Mouse (Mus musculus) left cerebral cortex, adult 9 months (tissue): ENCODE data around the gene Ptcd1.
"Not testable (repeated sequence)": the region's sequence is repeated elsewhere in the genome, so short reads cannot be mapped to it uniquely, and the experiment has no call there.

Experiments used
- DNase-seq, 2 experiments: peaks; one replicate each; pipeline ENCODE4 v3.0.0; 2022; ENCODE audit warnings: low spot score in 2 of 2

The Ptcd1 gene

DNA sequence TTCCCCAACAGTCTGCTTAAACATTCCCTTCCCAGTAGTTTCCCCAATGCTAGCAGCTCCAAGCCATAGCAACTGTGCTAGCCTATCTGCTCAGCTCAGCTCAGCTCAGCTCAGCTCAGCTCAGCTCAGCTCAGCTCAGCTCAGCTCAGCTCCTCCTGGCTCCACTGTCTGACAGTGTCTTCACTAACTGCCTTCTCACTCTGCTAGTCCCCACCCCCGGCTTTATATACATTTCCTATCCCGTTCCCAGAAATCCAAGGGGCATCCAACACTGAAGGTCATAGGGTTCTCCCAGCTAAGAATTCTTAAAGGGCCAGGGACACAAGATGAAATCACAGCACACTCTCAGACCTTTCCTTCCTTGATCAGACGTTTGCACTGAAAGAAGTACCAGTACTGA is 2.2 kb downstream of the Ptcd1 start:
- no peak for DNase-seq

DNA sequence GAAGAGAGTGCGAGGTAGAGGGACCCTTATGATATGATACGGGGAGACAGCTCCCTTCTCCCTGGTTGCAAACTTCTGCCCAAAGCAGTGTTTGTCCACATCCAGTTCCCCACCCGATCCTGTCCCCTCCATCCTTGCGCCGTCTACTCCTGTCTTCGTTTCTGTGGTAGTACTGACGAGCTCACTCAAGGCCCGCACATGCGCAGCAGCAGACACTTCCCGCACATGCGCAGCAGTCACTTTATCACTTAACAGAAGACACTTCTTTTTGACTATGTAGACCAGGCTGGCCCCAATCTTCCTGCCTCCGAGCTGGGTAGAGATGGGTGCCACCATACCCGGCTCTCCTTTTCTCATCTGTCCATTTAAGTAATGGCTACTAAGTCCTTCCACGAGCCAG is 5.5 kb downstream of the Ptcd1 start:
- no peak for DNase-seq

DNA sequence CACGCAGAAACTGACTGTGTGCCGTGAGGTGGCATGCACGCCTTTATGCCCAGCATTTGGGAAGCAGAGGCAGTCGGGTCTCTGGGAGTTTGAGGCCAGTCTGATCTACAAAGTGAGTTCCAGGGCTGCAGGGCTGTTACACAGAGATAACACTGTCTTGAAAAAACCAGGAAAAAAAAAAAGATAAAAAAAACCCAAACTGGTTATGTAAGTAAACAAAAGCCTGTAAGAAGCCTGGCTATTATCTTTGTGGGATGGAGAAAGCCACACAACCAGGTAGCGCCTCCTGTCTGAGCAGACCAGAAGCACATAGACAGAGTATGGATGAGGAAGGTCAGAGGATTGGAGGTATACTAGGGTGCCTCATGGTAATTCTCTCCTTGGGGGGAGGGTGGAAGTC is 14.2 kb downstream of the Ptcd1 start:
- no peak for DNase-seq

DNA sequence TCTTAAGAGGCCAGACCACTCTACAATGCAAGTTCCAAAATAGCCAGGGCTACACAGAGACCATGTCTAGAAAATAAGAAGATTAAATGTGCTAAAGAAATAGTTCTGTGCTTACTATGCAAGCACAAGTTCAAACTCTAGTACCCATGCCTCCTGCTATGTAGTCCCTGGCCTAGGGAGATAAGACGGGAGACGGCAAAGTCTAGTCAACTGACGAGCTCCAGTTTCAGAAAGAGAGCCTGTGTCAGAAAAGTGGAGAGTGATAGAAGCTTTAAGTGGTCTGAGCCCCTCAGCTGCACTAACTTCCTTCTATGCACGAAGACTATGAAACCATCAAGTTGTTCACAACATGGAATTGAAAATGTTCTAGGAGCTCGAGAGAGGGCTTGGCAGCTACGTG is 17.6 kb downstream of the Ptcd1 start:
- DNase-seq: no peak

DNA sequence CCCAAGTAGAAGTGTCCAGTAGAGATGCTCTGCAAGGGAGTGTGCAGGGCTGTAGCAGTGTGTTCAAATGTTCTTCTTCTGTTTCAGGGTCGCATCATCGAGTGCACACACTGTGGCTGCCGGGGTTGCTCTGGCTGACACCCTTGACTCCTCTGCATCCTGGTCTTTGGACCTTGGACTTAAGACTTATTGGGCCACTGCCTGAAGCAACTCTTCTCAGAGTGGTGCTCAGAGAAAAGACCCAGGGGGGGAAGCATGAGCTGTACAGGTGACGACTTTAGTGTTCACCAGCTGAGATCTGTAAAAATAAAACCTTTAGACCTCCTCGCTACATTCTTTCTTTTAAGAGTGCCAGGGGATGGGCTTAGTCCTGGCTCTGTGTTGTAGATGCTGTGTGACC is 19.2 kb downstream of the Ptcd1 start:
- DNase-seq: no peak

DNA sequence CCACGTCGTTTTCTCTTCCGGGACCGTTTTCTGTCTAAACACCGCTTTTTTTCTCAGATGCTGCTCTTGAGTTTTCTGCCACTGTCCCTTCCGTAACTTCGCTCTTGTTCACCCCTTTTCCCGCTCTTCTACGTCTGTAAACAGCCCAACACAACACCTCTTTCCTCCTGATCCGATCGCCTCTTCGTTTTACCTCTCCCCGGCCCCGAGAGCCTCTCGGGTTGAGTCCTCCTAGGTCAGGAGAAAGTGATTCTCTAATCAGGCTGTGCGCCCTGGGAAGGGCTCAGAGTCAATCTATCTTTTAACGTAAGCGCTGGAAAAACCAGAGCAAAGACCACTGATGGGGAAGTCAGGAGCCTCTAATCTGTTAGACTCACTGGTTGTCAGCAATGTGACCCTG is 26.3 kb downstream of the Ptcd1 start:
- no peak for DNase-seq

DNA sequence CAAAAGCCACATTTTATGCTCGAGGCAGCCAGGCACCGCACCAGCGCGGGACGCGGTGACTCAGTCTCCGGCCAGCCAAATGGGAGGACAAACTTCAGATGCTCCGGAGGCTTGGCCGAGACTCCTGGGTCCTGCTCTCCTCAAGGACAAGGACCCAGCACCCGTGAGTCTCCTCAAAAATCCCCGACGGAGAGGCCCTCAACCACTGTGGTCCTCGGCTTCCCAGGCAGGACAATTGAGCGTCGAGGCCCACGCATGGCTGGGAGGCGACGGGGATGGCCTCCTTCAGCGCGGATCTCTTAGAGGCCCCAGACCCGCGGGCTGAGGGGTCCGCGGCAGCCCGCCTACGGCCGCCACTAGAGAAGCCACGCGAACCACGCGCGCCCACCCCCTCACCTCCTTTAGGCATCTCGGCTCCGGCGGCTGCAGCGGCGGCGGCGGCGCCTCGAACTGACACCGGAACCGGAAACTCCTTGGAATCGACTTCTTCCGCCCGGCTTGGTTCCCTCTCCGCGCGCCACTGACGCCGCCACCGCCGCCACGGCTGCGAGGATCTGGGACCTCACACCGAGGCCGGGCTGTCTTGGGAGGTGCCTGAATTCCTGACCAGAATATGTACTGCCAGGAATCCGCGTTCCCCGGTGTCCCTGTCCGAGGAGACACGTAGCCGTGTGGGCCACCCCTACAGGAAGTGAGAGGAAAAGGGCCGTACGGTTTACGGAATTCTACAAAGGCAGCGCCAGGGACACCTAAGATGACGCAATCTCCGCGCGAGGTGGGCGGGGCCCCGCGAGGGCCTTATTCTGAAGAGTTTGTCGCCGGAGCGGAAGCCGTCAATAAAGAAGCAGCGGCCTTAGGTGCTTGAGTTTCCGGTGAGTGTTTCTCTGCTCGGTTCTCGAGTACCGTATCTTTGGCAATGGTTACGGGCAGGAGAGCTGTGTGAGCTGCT is 27.1 kb downstream of the Ptcd1 start, which contains the start of the genes Pdap1 and Bud31:
TSS of gene Pdap1 (minus strand) at position 668 of the 949 bp plus-strand sequence.
TSS of gene Bud31 (plus strand) at position 792 of the 949 bp plus-strand sequence.
- peak; percentile 82 to 95 for DNase-seq

DNA sequence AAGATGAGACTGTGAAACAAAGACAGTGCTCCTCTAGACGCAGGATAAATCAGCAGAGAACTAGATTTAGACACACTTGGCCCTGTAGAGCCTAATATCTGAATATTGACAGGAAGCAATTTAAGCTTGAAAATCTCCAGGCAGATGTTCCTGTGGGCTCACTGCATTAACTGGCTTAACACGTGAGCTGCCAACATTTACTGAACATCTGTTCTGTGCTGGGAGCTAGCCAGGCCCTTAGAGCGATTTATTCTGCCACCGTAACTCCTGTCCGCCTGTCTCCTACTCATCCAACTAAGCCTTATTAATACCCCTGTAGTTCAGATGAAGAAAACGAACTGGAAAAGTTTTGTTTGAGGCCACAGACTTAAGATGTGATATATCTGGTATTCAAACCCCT is 28.1 kb downstream of the Ptcd1 start:
- DNase-seq: no peak

DNA sequence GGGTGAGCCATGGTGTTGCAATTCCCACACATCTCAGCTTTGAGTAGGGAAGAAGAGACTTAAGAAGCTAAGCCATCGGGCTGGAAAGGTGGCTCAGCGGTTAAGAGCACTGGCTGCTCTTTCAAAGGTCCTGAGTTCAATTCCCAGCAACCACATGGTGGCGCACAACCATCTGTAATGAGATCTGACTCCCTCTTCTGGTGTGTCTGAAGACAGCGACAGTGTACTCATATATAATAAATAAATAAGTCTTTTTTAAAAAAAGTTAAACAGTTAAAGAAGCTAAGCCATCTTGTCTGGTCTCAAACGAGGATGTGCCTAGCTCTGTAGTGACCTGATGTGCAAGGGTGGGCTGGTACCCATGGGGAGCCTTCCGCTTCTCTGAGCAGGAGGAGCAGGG is 33.6 kb downstream of the Ptcd1 start:
- not testable (repeated sequence) for DNase-seq

DNA sequence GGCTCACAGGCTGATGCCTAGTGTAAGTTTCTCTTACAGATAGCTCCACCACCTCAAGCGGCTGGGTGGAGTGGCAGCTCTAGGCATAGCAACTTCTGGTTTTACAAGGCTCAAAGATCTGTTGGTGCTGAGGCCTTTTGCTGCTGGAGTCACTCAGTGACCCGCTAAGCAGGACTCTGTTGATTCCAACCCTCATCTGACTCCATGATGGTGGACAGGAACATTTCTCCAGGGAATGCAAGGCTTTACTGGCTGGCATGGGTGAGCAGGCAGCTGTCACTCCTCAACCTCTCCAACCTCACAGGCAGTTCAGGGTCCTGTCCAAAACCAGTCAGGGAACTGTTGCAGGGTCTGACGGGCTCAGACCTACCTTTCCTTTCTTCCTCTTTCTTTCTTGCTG is 35.9 kb downstream of the Ptcd1 start:
- DNase-seq: no peak

DNA sequence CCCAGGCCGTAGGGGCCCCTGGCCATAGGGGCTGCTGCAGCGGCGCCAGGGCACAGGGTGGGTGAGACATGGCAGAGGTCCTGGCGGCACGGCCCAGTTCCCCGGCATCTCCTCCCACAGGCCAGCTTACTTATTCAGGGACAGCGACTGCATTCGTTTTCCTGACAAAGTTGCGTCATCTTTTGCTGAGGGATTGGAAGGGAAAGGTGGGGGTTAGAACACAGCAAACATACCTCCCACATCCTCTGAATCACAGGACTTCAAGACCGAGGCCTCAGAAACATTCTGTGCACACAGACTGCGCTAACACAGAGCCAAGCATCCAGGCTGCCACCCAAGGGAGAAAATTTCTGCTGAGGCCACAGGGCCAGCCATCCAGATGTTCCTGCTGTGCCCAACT is 36.7 kb downstream of the Ptcd1 start:
- peak; percentile 66 to 74 for DNase-seq

DNA sequence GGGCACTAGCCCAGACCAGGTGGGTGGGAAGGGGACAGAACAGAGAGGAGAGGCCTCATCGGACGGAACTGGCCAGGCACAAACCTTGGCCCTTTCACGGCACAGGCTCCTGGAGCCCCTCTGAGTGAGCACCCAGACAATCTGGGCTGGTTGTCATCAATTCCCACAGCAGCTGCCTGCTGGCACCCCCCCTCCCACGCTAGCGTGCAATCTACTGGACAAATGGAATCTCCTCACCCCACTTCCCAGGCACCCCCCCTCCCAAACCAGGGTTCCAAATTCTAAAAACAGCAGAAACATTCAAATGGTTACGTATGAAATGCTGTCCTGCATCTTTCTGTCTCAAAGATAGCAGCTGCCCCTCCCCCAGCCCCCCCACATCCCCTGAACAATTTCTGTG is 37.1 kb downstream of the Ptcd1 start:
- not testable (repeated sequence) for DNase-seq

DNA sequence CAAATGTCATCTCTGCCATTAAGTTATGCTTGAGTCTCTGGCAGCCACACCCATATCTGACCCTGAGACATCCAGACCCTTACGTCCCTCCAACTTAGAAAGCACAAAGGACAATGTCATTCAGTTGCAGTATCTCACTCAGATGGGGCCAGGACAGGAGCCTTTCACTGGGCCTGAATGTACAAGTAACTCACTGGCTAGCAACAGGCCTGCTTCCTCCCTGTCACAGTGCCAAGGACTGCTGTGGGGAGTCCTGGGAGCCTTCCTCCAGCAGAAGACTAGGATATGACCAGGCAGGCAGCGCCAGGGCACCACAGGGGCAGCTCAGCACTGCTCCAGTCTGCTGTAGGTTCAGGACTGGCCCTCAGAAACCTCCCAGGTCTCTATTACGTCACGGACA is 37.8 kb downstream of the Ptcd1 start:
- DNase-seq: no peak

DNA sequence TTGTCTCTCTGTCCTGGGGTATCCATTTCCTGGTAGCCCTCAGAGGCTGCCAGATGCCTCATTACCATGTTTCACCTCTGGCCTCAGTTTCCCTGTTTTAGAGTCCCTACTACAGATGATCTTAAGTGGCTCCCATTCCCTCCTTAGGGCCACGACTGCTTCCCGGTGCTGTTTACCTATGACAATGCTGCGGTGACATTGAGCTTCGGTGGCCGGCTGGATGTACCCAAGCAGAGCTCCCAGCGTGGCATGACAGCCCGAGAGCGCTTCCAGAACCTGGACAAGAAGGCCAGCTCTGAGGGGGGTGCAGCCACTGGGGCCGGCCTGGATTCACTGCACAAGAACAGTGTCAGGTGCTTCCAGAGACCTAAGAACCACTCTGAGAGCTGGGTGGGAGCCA is 40.3 kb downstream of the Ptcd1 start:
- no peak for DNase-seq

DNA sequence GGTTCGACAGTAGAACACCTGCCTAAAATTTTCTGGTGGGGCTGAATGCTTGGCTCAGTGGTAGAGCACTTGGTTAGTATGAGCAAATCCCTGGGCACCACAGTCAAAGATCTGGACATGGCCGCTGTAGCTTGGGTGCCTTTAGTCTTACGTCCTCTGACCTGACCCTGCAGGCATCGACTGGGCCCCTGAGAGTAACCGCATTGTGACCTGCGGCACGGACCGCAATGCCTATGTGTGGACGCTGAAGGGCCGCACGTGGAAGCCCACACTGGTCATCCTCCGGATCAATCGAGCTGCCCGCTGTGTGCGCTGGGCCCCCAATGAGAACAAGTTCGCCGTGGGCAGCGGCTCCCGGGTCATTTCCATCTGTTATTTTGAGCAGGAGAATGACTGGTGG is 43.5 kb downstream of the Ptcd1 start:
- no peak for DNase-seq

DNA sequence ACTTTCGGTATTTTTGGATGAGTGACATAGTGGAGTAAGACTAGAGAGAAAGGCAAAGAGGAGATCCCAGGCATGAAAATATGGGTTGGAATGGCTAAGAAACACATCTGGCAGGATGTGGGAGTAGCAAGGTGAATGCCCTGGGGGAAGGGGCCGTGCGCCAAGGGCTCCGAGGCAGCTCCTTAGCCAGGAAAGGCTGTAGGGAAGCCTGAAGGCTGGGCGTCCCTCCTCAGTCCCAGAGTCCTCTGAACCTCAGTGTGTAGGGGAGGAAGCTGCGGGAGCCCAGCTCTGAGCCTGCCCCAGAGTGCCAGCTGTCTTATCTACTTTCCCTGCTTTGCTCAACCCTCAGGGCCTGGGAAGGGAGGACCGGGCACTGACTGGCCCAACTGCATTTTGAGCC is 46.0 kb downstream of the Ptcd1 start:
- no peak for DNase-seq

DNA sequence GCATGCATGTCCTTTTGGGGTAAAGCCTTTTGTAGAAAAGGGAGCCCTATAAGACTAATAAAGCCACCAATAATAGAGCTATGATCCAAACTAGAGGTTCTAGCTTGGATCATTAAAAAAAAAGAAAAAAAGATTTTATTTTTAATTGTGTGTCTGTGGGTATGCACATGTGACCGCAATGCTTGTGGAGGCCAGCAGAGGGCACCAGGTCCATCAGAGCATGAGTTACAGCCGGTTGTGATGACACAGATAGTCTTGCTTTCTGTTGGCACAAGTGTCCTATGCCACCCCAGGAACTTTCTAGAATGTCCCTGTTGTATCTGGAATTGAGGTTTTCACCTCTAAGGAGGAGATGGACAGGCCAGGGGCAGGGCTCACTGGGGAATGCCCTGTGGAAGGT is 47.5 kb downstream of the Ptcd1 start:
- no peak for DNase-seq

DNA sequence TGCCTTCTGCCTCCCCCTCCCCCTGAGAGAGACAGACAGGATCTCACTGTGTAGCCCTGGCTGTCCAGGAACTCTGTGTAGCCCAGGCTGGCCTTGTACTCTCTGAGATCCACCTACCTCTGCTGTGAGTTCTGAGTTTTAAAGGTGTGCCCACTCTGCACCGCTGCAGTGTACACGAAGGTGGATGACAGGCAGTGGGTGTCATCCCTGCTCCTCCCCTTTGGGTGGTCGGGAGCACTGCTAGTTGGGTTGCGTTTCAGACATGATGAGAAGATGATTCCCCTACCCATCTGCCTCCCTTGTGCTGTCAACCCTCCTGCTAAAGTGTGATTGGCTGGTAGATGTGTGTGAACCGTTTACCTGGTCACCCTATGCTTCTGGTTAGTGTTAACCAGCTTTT is 48.4 kb downstream of the Ptcd1 start:
- DNase-seq: no peak

DNA sequence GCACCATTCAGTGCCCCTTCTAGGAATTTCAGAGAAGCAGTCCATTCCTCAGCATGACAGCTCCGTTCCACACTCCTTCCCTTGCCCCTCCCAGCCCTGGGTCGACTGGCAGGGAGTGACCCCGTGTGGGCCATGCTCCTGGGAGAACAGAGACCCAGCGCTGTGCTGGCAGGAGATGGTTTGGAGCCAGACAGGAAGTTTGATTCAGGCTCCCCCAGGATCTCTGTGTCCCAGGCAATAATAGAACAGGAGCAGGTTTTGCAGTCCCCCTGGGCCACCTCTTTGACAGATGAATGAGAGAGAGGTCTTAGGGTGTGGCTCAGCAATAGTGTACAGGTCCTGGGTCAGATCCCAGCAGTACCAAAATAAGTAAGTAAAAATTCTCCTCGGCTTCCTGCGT is 48.9 kb downstream of the Ptcd1 start:
- DNase-seq: no peak

DNA sequence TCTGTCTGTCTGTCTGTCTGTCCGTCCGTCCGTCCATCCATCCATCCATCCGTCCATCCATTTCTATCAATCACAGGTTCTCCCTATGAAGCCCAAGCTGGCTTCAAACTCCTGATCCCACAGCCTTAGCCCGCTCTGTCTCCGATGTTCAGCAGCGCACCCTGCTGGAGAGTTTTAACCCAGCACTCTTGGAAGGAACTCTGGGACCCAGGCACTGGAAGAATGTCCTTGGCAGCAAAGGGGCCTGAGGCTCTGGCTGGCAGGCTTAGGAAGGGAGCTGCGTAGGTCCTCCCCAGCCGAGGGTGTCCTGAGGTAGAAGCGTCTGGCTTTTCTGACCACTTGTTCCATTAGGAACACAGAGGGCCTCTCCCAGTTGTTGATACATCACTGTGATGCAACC is 50.0 kb downstream of the Ptcd1 start:
- peak in 1 of 2 experiments; percentile 55 for DNase-seq

DNA sequence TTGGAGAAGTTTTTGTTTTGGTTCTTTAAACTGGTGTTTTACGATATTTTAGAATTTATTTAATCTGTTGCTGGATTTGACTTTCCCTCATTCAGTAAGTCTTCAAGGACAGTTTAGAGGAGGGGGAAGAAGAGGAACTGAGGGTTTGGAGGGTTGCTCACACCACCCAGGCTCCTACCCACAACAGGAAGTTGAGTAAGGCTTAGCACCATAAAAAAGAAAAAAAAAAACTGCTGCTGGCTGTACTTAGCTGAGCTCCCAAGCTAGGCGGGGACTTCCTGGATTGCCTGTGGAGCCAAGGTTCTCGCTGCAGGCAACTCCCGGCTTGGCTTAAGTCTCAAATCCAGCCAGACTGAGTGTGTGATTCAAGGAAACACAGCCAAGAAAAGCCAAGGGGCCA is 50.6 kb downstream of the Ptcd1 start:
- no peak for DNase-seq

DNA sequence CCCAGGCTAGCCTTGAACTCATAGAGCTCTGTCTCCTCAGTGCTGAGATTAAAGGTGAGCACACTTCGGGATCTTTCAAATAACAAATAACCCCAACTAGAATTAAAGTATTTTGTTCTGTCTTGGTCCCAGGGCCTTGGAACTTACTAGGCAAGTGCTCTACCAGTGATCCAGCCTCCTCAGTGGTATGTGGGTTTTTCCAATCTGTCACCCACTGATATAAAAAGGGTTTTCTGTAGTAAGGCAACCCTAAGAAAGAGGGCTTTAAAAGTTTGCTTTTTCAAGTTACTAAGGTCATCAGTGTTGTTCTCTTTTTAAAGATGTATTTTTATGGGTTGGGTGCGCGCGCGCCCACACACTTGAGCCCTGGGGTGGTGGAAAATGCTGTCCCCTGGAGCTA is 51.2 kb downstream of the Ptcd1 start:
- no peak for DNase-seq

DNA sequence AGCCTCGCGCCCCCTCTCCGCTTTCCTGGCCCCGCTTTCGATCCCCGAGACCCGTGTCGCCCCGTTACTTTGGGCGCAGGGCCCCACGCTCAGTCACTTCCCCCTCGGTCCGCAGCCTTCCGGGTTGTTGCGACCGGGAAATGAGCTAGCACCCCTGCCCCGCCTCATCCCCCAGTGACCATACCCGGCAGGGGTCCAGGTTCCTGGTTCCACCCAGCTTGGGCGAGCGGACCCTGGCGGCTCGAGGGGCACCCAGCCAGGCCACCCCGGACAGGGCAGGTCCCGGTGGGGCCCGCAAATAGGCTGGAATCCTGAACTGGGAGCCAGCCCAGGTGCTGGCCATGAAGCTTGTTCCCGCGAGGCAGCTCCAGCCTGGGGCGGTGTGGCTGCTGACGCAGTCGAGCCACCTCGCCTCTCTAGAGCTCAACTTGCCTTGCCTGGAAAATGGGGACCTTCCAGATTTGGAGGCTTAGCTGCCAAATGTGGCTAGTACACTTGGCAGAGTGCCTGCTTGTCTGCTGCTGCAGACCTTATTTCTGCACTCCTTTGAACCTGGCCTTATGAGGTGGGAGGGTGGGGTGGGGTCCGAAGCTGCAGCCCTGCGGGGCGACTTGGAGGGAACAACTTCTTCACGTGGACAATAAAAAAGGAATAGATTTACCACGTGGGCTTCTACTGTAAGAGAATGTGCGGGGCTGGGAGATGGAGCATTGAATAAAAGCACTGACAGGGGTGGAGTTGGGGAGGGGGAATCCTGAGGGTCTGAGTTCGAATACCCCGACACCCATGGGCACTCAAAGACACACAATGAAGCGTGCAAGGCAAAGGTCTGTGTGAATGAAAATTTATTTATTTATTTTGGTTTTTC is 52.1 kb downstream of the Ptcd1 start:
- DNase-seq: no peak
